Mouse (Mus musculus) myocyte (in vitro differentiated cells): ENCODE data around the gene Dcp1b. TPM values are rescaled to one million over a fixed set of nuclear protein-coding genes. Genes with fewer than 3 reads are reported as not detected.
A peak's percentile ranks its signal among the peaks of the same experiment; 100 is the strongest.

Source experiments
- H3K27me3 ChIP-seq: one replicate; pipeline ENCODE4 v1.6.1; 2011; ENCODE audit not compliant: control insufficient read depth, insufficient read depth, insufficient read length
- H3K36me3 ChIP-seq: one replicate; pipeline ENCODE4 v1.6.1; 2011; ENCODE audit not compliant: control insufficient read depth, insufficient read depth
- H3K4me2 ChIP-seq: one replicate; pipeline ENCODE4 v1.6.1; 2011; ENCODE audit warnings: low read depth, control low read depth
- H3K4me3 ChIP-seq: one replicate; pipeline ENCODE4 v1.5.1; 2011; ENCODE audit warnings: mild to moderate bottlenecking, control low read depth, moderate library complexity
- H3K79me2 ChIP-seq: one replicate; pipeline ENCODE4 v1.6.1; 2011; ENCODE audit not compliant: control insufficient read depth, insufficient read depth
- H3ac ChIP-seq: one replicate; pipeline ENCODE4 v1.6.1; 2011; ENCODE audit not compliant: control insufficient read depth, insufficient read length
- CEBPB ChIP-seq: IDR thresholded peaks from 2 replicates; pipeline ENCODE4 v1.6.1; 2011; ENCODE audit warnings: mild to moderate bottlenecking, moderate library complexity; ENCODE audit not compliant: poor library complexity, insufficient read depth, severe bottlenecking
- E2F4 ChIP-seq: IDR thresholded peaks from one replicate; pipeline ENCODE4 v1.6.1; 2011; ENCODE audit warnings: mild to moderate bottlenecking, control low read depth, moderate library complexity; ENCODE audit not compliant: insufficient read depth
- MAX ChIP-seq: IDR thresholded peaks from one replicate; pipeline ENCODE4 v1.6.1; 2011; ENCODE audit warnings: low read depth, mild to moderate bottlenecking, control low read depth
- MYOD1 ChIP-seq, 3 experiments: IDR thresholded peaks; one replicate each; pipeline ENCODE4 v1.6.1; 2011; ENCODE audit warnings: control low read depth in 2 of 3, low read depth in 2 of 3, mild to moderate bottlenecking in 2 of 3, moderate library complexity in 1 of 3; ENCODE audit not compliant: insufficient read length in 2 of 3, control insufficient read depth in 1 of 3
- MYOG ChIP-seq, 3 experiments: IDR thresholded peaks; one replicate each; pipeline ENCODE4 v1.6.1; 2011; ENCODE audit warnings: control low read depth in 2 of 3, low read depth in 2 of 3, mild to moderate bottlenecking in 2 of 3; ENCODE audit not compliant: insufficient read length in 2 of 3, control insufficient read depth in 1 of 3, insufficient read depth in 1 of 3
- POLR2A ChIP-seq: IDR thresholded peaks from one replicate; pipeline ENCODE4 v1.6.1; 2011; ENCODE audit warnings: low read depth, mild to moderate bottlenecking, control low read depth, moderate library complexity; ENCODE audit not compliant: insufficient read length
- POLR2AphosphoS2 ChIP-seq: IDR thresholded peaks from one replicate; pipeline ENCODE4 v1.6.1; 2011; ENCODE audit warnings: low read depth, control low read depth; ENCODE audit not compliant: insufficient read length
- REST ChIP-seq: IDR thresholded peaks from one replicate; pipeline ENCODE4 v1.6.1; 2011; ENCODE audit warnings: mild to moderate bottlenecking, control low read depth, moderate library complexity; ENCODE audit not compliant: insufficient read depth, insufficient read length
- SRF ChIP-seq: IDR thresholded peaks from one replicate; pipeline ENCODE4 v1.6.1; 2011; ENCODE audit warnings: low read depth; ENCODE audit not compliant: control insufficient read depth, insufficient read length
- TCF12 ChIP-seq: IDR thresholded peaks from one replicate; pipeline ENCODE4 v1.6.1; 2011; ENCODE audit warnings: mild to moderate bottlenecking, control low read depth; ENCODE audit not compliant: poor library complexity, insufficient read depth, severe bottlenecking
- TCF3 ChIP-seq: IDR thresholded peaks from one replicate; pipeline ENCODE4 v1.6.1; 2011; ENCODE audit warnings: low read depth, control low read depth; ENCODE audit not compliant: insufficient read length
- USF1 ChIP-seq: IDR thresholded peaks from one replicate; pipeline ENCODE4 v1.6.1; 2011; ENCODE audit warnings: low read depth, mild to moderate bottlenecking, control low read depth, moderate library complexity
- polyA plus RNA-seq: library from polyadenylated mRNA; unstranded; fragments of >200 nt; fragmentation: generic; extraction: Trizol; gene quantifications from one replicate; pipeline ENCODE4 v1.2.1, GENCODE M21; 2012; ENCODE audit warnings: missing spikeins

Gene Dcp1b
- polyA plus RNA-seq, 1 experiment: 2.8 TPM

DNA sequence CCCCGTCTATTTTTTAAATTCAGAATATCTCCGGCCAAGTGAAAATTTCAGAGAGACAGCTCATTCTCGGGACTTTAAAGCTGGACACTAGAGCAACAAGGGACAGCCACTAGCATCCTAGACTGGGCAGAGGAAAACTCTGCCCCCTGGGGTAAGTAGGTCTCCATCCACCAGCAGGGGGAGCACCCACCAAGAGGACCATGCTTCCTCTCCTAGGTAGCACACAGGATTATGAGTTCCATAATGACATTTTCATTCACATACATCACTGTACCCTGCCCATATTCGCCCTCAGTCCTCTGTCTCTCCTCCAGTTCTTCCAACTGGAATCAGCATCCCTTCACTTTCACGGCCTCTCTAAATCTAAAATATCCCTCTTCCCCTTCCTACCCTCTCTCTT is 45.4 kb upstream of the Dcp1b start:
- H3ac ChIP-seq: no peak overlapping the region
- H3K27me3 ChIP-seq: peaks cover 17% of the 10 kb centered on the region
- H3K79me2 ChIP-seq: no peaks in the 10 kb centered on the region
- TF ChIP-seq REST (no peak), POLR2AphosphoS2 (no peak), SRF (no peak), TCF3 (no peak), E2F4 (no peak), CEBPB (no peak), MYOG (IDR thresholded peaks at IDR 0.05; ENCODE audit: control insufficient read depth in 1 of 3, insufficient read depth in 1 of 3, insufficient read length in 2 of 3, low read depth in 2 of 3) (no peak), USF1 (no peak), MYOD1 (IDR thresholded peaks at IDR 0.05; ENCODE audit: control insufficient read depth in 1 of 3, insufficient read length in 2 of 3, low read depth in 2 of 3) (no peak), POLR2A (no peak), MAX (no peak), TCF12 (no peak)
- H3K4me3 ChIP-seq: no peak overlapping the region
- H3K36me3 ChIP-seq: no peaks in the 10 kb centered on the region
- H3K4me2 ChIP-seq: no peak overlapping the region

- Histone ChIP-seq H3K4me3 (no peak overlapping the region), H3ac (no peak overlapping the region), H3K27me3 (peaks cover 17% of the 10 kb centered on the region), H3K36me3 (no peaks in the 10 kb centered on the region), H3K4me2 (no peak overlapping the region), H3K79me2 (no peaks in the 10 kb centered on the region)
- TF ChIP-seq POLR2AphosphoS2 (no peak), CEBPB (no peak), MYOD1 (IDR thresholded peaks at IDR 0.05; ENCODE audit: control insufficient read depth in 1 of 3, insufficient read length in 2 of 3, low read depth in 2 of 3) (no peak), USF1 (no peak), TCF3 (no peak)
Measured at GRCm38 (mm10) chr6:119132111-119132735, 42.8 kb upstream of the Dcp1b start.

- H3K4me2 ChIP-seq: no peak overlapping the region
- H3K4me3 ChIP-seq: no peak overlapping the region
- no peak for TF ChIP-seq POLR2A
- no peak for TF ChIP-seq TCF12
- TF ChIP-seq USF1: no peak
- no peak for TF ChIP-seq MYOD1 (IDR thresholded peaks at IDR 0.05; ENCODE audit: control insufficient read depth in 1 of 3, insufficient read length in 2 of 3, low read depth in 2 of 3)
- TF ChIP-seq TCF3: no peak
- no peak for TF ChIP-seq CEBPB
- no peak for TF ChIP-seq POLR2AphosphoS2
- no peak for TF ChIP-seq MAX
- no peak for TF ChIP-seq REST
- TF ChIP-seq MYOG (IDR thresholded peaks at IDR 0.05; ENCODE audit: control insufficient read depth in 1 of 3, insufficient read depth in 1 of 3, insufficient read length in 2 of 3, low read depth in 2 of 3): no peak
- TF ChIP-seq E2F4: no peak
- TF ChIP-seq SRF: no peak
- no peaks in the 10 kb centered on the region for H3K36me3 ChIP-seq
- H3K79me2 ChIP-seq: no peaks in the 10 kb centered on the region
- no peak overlapping the region for H3ac ChIP-seq
- H3K27me3 ChIP-seq: peaks cover 17% of the 10 kb centered on the region
Measured at GRCm38 (mm10) chr6:119132863-119133262, 42.2 kb upstream of the Dcp1b start.

- H3K27me3 ChIP-seq: no peaks in the 10 kb centered on the region
- no peaks in the 10 kb centered on the region for H3K79me2 ChIP-seq
- TF ChIP-seq CEBPB (0 out of 2 replicates have a peak, but pooled peaks have one; percentile 4), E2F4 (no peak), SRF (no peak), REST (no peak), TCF12 (no peak)
Measured at GRCm38 (mm10) chr6:119137768-119138167, 37.3 kb upstream of the Dcp1b start.

DNA sequence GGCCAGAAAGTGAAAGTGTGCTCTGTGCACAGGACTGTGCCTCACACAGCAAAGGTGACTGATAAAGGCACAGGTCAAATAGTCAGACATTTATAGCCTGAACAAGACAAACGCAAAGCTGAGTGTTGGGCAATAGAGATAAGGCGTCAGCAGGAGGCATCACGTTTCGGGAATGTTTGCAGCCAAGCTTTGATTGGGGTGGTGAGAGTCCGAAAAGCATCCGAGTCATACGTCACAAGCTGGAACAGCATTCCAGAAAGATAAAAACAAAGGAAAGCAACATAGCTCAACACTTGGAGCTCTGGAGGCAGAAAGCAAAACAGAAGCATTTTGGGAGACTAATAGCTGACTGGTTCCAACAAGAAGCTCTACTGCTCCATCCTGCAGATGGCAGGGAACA is 35.5 kb upstream of the Dcp1b start:
- H3ac ChIP-seq: no peak overlapping the region
- no peaks in the 10 kb centered on the region for H3K27me3 ChIP-seq
- no peaks in the 10 kb centered on the region for H3K36me3 ChIP-seq
- no peaks in the 10 kb centered on the region for H3K79me2 ChIP-seq
- TF ChIP-seq TCF3 (no peak), REST (no peak), SRF (no peak), USF1 (no peak), POLR2A (no peak), CEBPB (no peak), MYOG (IDR thresholded peaks at IDR 0.05; ENCODE audit: control insufficient read depth in 1 of 3, insufficient read depth in 1 of 3, insufficient read length in 2 of 3, low read depth in 2 of 3) (no peak), POLR2AphosphoS2 (no peak), MAX (no peak), TCF12 (no peak), MYOD1 (IDR thresholded peaks at IDR 0.05; ENCODE audit: control insufficient read depth in 1 of 3, insufficient read length in 2 of 3, low read depth in 2 of 3) (no peak), E2F4 (no peak)
- H3K4me3 ChIP-seq: no peak overlapping the region
- peak overlapping the region; percentile 27 for H3K4me2 ChIP-seq

More at GRCm38 (mm10) chr6:119137768-119138167, 37.3 kb upstream of the Dcp1b start:
- no peak overlapping the region for H3ac ChIP-seq
- H3K36me3 ChIP-seq: no peaks in the 10 kb centered on the region
- H3K4me3 ChIP-seq: no peak overlapping the region
- H3K4me2 ChIP-seq: no peak overlapping the region
